In the genomic region with DNA sequence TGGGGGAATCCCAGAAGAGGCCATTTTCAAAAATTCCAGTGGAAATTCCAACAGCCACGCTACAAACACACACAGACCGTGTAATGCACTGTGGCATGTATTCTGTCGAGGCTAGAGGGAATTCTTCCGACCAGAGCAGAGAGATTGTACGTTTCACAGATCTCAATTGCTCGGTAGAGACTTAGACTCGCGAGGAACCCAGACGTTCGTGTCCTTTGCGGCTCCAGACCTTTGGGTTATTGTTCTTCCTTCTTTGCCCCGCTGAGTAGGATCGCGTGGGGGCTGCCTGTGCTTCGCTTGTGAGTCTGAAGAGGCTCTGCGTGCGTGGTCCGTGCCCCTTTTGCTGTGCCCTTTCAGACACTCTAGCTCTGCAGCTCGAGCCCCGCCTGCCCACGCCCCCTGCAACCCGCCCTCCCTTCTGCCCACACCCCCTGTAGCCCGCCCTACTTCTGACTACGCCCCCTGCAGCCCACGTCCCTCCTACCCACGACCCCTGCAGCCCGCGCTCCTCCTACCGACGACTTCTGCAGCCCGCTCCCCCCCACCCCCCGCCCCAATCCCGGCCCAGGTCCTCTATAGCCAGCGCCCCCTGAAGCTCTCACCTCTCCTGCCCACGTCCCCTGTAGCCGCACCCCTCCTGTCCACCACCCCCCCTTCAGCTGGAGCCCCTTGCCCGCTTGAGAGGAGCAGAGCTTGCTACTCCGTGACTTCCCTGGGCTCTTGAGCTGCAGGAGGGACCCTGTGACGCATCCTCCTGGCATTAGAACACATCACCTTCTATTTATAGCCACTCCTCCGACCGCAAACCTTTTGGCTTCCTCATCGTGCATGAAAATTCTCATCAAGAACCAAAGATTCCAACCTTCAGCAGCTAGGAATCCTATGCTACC, we compare ENCODE assay signal across 8 mouse cellular contexts. TPM values are rescaled to one million over a fixed set of nuclear protein-coding genes. Genes with fewer than 3 reads are reported as not detected.
A peak's percentile ranks its signal among the peaks of the same experiment; 100 is the strongest.
DNase-seq lines count a peak whose midpoint lies in the region; ATAC-seq and TF ChIP-seq lines count a peak whose summit lies in the region.

No protein-coding gene starts in this region.

- H3K79me2 ChIP-seq in C2C12 (ENCODE audit: control insufficient read depth, insufficient read depth): peaks cover 4% of the 10 kb centered on the region

- no peaks in the 10 kb centered on the region for H3K27me3 ChIP-seq in C2C12 (ENCODE audit: control insufficient read depth, insufficient read depth, insufficient read length)
- H3K27me3 ChIP-seq in embryonic facial prominence, embryonic 12.5 days: no peaks in the 10 kb centered on the region
- H3K27me3 ChIP-seq in heart, embryonic 11.5 days (ENCODE audit: control insufficient read depth, insufficient read depth, low read length): no peaks in the 10 kb centered on the region
- no peaks in the 10 kb centered on the region for H3K27me3 ChIP-seq in kidney, embryonic 14.5 days (ENCODE audit: control insufficient read depth, insufficient read depth, low read length)
- peaks cover 16% of the 10 kb centered on the region for H3K27me3 ChIP-seq in liver, embryonic 14.5 days (ENCODE audit: control insufficient read depth, insufficient read depth, low read length)

- H3K9ac ChIP-seq in embryonic facial prominence, embryonic 12.5 days: peak overlapping the region; percentile 64
- peak overlapping the region; percentile 81 for H3K9ac ChIP-seq in heart, embryonic 11.5 days (ENCODE audit: low read depth, low read length)
- peak overlapping the region; percentile 68 for H3K9ac ChIP-seq in kidney, embryonic 14.5 days (ENCODE audit: low read depth, low read length)
- peak overlapping the region; percentile 28 for H3K9ac ChIP-seq in liver, embryonic 14.5 days (replicated peaks)

- H3ac ChIP-seq in C2C12 (ENCODE audit: control insufficient read depth, insufficient read length, low read depth): peak overlapping the region; percentile 38

- H3K9me3 ChIP-seq in embryonic facial prominence, embryonic 12.5 days: no peaks in the 10 kb centered on the region
- no peaks in the 10 kb centered on the region for H3K9me3 ChIP-seq in heart, embryonic 11.5 days (replicated peaks; ENCODE audit: control insufficient read depth, low read length)
- H3K9me3 ChIP-seq in kidney, embryonic 14.5 days (ENCODE audit: control insufficient read depth, low read length): no peaks in the 10 kb centered on the region
- no peaks in the 10 kb centered on the region for H3K9me3 ChIP-seq in liver, embryonic 14.5 days (ENCODE audit: control insufficient read depth, low read length)

- ATAC-seq in embryonic facial prominence, embryonic 12.5 days (ENCODE audit: insufficient number of reproducible peaks, insufficient read depth, low FRiP score, low TSS enrichment): peak; percentile 93
- peak; percentile 85 for ATAC-seq in heart, embryonic 11.5 days (replicated peaks; ENCODE audit: insufficient number of reproducible peaks, low FRiP score, low TSS enrichment)
- ATAC-seq in kidney, embryonic 14.5 days (ENCODE audit: low FRiP score, low TSS enrichment): peak; percentile 92
- ATAC-seq in liver, embryonic 14.5 days (ENCODE audit: insufficient read depth): peak; percentile 53

- peak overlapping the region; percentile 61 for H3K4me2 ChIP-seq in embryonic facial prominence, embryonic 12.5 days (replicated peaks)
- H3K4me2 ChIP-seq in heart, embryonic 11.5 days: peak overlapping the region; percentile 80
- peak overlapping the region; percentile 83 for H3K4me2 ChIP-seq in kidney, embryonic 14.5 days (replicated peaks; ENCODE audit: low read depth, low read length)
- peak overlapping the region; percentile 69 for H3K4me2 ChIP-seq in liver, embryonic 14.5 days (ENCODE audit: low read depth)

- H3K27ac ChIP-seq in embryonic facial prominence, embryonic 12.5 days: peak overlapping the region; percentile 79
- peak overlapping the region; percentile 83 for H3K27ac ChIP-seq in heart, embryonic 11.5 days (ENCODE audit: low read depth, low read length)
- peak overlapping the region; percentile 63; the same call in 1 of the 2 replicates for H3K27ac ChIP-seq in kidney, embryonic 14.5 days (ENCODE audit: low read depth, low read length)
- H3K27ac ChIP-seq in liver, embryonic 14.5 days: no peak overlapping the region

- DNase-seq in adrenal gland, postnatal 10 days: peak; percentile 65
- DNase-seq in liver, embryonic 14.5 days (ENCODE audit: low read depth in 3 of 3, low spot score in 3 of 3): no peak
- DNase-seq in naive thymus-derived CD4-positive, alpha-beta T cell, adult 2 months (ENCODE audit: low read depth): peak; percentile 68
- DNase-seq in testis, postnatal 14 days (ENCODE audit: low spot score): peak; percentile 46

- H3K79me3 ChIP-seq in C2C12 (ENCODE audit: low read depth): no peaks in the 10 kb centered on the region

- peak overlapping the region; percentile 49 for H3K4me3 ChIP-seq in C2C12 (ENCODE audit: insufficient read depth, poor library complexity, severe bottlenecking)
- peak overlapping the region; percentile 48 for H3K4me3 ChIP-seq in embryonic facial prominence, embryonic 12.5 days
- H3K4me3 ChIP-seq in heart, embryonic 11.5 days (ENCODE audit: low read depth, low read length): peak overlapping the region; percentile 52
- peak overlapping the region; percentile 49 for H3K4me3 ChIP-seq in kidney, embryonic 14.5 days (ENCODE audit: low read length)
- peak overlapping the region; percentile 48 to 60 for H3K4me3 ChIP-seq in liver, embryonic 14.5 days (ENCODE audit: insufficient read depth in 1 of 2, low read depth in 2 of 2, low read length in 2 of 2)

- WGBS in embryonic facial prominence, embryonic 12.5 days: under 1% methylated on average over 41 of the region's 42 CpGs
- under 1% methylated on average over 41 of the region's 42 CpGs for WGBS in heart, embryonic 11.5 days (ENCODE audit: insufficient replicate concordance)
- WGBS in kidney, embryonic 14.5 days: under 1% methylated on average over 36 of the region's 42 CpGs
- 1% methylated on average over 40 of the region's 42 CpGs for WGBS in liver, embryonic 14.5 days (ENCODE audit: insufficient replicate concordance)

- no peak for TF ChIP-seq EP300 in liver, embryonic 14.5 days (IDR thresholded peaks at IDR 0.05; ENCODE audit: low read depth)

- peaks cover 6% of the 10 kb centered on the region; the same call in 1 of the 2 replicates for H3K4me1 ChIP-seq in embryonic facial prominence, embryonic 12.5 days
- H3K4me1 ChIP-seq in heart, embryonic 11.5 days (ENCODE audit: control insufficient read depth, insufficient read depth, low read length): no peaks in the 10 kb centered on the region
- no peaks in the 10 kb centered on the region for H3K4me1 ChIP-seq in kidney, embryonic 14.5 days (ENCODE audit: control insufficient read depth, insufficient read depth, low read length)
- H3K4me1 ChIP-seq in liver, embryonic 14.5 days (replicated peaks; ENCODE audit: control insufficient read depth in 2 of 2, insufficient read depth in 2 of 2, low read length in 1 of 2): peaks cover 0 to 5% of the 10 kb centered on the region in 2 experiments; a peak in 3 of 4 replicates

- H3K36me3 ChIP-seq in C2C12 (ENCODE audit: control insufficient read depth, insufficient read depth): no peaks in the 10 kb centered on the region
- no peaks in the 10 kb centered on the region for H3K36me3 ChIP-seq in embryonic facial prominence, embryonic 12.5 days
- H3K36me3 ChIP-seq in heart, embryonic 11.5 days (ENCODE audit: control insufficient read depth, insufficient read depth, low read length): no peaks in the 10 kb centered on the region
- no peaks in the 10 kb centered on the region for H3K36me3 ChIP-seq in kidney, embryonic 14.5 days (ENCODE audit: control insufficient read depth, insufficient read depth, low read length)
- H3K36me3 ChIP-seq in liver, embryonic 14.5 days (replicated peaks; ENCODE audit: control insufficient read depth, insufficient read depth, low read depth): no peaks in the 10 kb centered on the region

- TF ChIP-seq CTCF in C2C12 (IDR thresholded peaks at IDR 0.05; ENCODE audit: control insufficient read depth, insufficient read depth, insufficient read length): no peak
- TF ChIP-seq CTCF in liver, embryonic 14.5 days (IDR thresholded peaks at IDR 0.05; ENCODE audit: low read depth): no peak

TF ChIP-seq in C2C12, 6 proteins besides CTCF, POLR2A, EP300 and RAD21:
- no peak for TF ChIP-seq MYOD1 (IDR thresholded peaks at IDR 0.05; ENCODE audit: control insufficient read depth, insufficient read length, low read depth)
- TF ChIP-seq USF1 (IDR thresholded peaks at IDR 0.05; ENCODE audit: low read depth): no peak
- TF ChIP-seq MAX (IDR thresholded peaks at IDR 0.05): no peak
- no peak for TF ChIP-seq CEBPB (IDR thresholded peaks at IDR 0.05; ENCODE audit: low read depth)
- no peak for TF ChIP-seq MYOG (IDR thresholded peaks at IDR 0.05; ENCODE audit: control insufficient read depth, extremely low read depth, insufficient read length)
- TF ChIP-seq FOSL1 (IDR thresholded peaks at IDR 0.05; ENCODE audit: insufficient read depth, low read length, poor library complexity, severe bottlenecking): no peak
TF ChIP-seq in C2C12: peak in this region for 0.

RNA-seq across cellular contexts. Expression of a gene that starts 10.8 kb away (rescaled TPM):
- 15.5 TPM for polyA plus RNA-seq in C2C12 (2012; fragmentation: generic; extraction: Trizol)
- total RNA-seq in adrenal gland, postnatal 10 days (2021): 10 to 100 TPM; 13.5 to 17.7 TPM
- polyA plus RNA-seq in embryonic facial prominence, embryonic 12.5 days (2016; fragmentation: Nextera tagmentation; extraction: Ambion mirVana): 41.9 and 43.3 TPM in 2 replicates
- polyA plus RNA-seq in heart, embryonic 11.5 days (2014; fragmentation: Nextera tagmentation; extraction: Ambion mirVana): 24.1 and 29.9 TPM in 2 replicates
- 24.4 and 34.9 TPM in 2 replicates for polyA plus RNA-seq in kidney, embryonic 14.5 days (2014; fragmentation: Nextera tagmentation; extraction: Ambion mirVana)
- 10.5 and 11.6 TPM in 2 replicates for polyA plus RNA-seq in liver, embryonic 14.5 days (2012; rRNA removed)
- polyA plus RNA-seq in liver, embryonic 14.5 days (2014; fragmentation: Nextera tagmentation; extraction: Ambion mirVana): 22.5 and 23.6 TPM in 2 replicates

Comparison
In these comparisons a context has a peak if more than half of its experiments do, and no peak if none do; other contexts are left out.
1. DNase-seq: peak in adrenal gland, postnatal 10 days (single experiment), naive thymus-derived CD4-positive, alpha-beta T cell, adult 2 months (single experiment) and testis, postnatal 14 days (single experiment); none in liver, embryonic 14.5 days (0 of 3).
2. H3K9ac ChIP-seq: peak in every context shown above with its lines; median percentile 81 in heart, embryonic 11.5 days; 68 in kidney, embryonic 14.5 days; 64 in embryonic facial prominence, embryonic 12.5 days; 28 in liver, embryonic 14.5 days.
3. Peak in every context shown above with its lines, with median percentiles within 50 percentile points of each other: H3K4me3 ChIP-seq, ATAC-seq and H3K4me2 ChIP-seq.